Mouse (Mus musculus): ENCODE measurements at regions not wholly inside any gene's neighbourhood (a gene's known extent, or its start where the extent isn't known, plus 50 kb on each side); places are given as distances from the start of the nearest gene placed in this dataset.

GRCm38 (mm10) chr14:104594851-104595250 lies 72.4 kb upstream of the Rnf219 start:
- 77% methylated on average over 3 of the region's 3 CpGs for WGBS
- DNase-seq (ENCODE audit: extremely low read depth, low read depth, low spot score) = no peak
- no peak overlapping the region for H3K4me3 ChIP-seq (ENCODE audit: insufficient read depth, low read depth, low read length)
- H3K79me2 ChIP-seq (ENCODE audit: control insufficient read depth, insufficient read depth, low read length) = no peaks in the 10 kb centered on the region
- H3K4me1 ChIP-seq (ENCODE audit: control insufficient read depth, insufficient read depth, low read length) = no peaks in the 10 kb centered on the region
- no peaks in the 10 kb centered on the region for H3K36me3 ChIP-seq (ENCODE audit: control insufficient read depth, insufficient read depth, low read length)
- H3K27me3 ChIP-seq (ENCODE audit: control insufficient read depth, insufficient read depth, low read length) = no peaks in the 10 kb centered on the region
- no peak for TF ChIP-seq CTCF (IDR thresholded peaks at IDR 0.05; ENCODE audit: low read depth, low read length)
- TF ChIP-seq POLR2A (IDR thresholded peaks at IDR 0.05; ENCODE audit: extremely low read depth, insufficient read depth, low read length) = no peak
- no peak overlapping the region for H3K27ac ChIP-seq (replicated peaks; ENCODE audit: insufficient read depth, low read depth, low read length)
- no peak overlapping the region for H3K9ac ChIP-seq (ENCODE audit: low read depth, low read length)
